Mouse (Mus musculus): ENCODE measurements at regions not wholly inside any gene's neighbourhood (a gene's known extent, or its start where the extent isn't known, plus 50 kb on each side); places are given as distances from the start of the nearest gene placed in this dataset.

DNA sequence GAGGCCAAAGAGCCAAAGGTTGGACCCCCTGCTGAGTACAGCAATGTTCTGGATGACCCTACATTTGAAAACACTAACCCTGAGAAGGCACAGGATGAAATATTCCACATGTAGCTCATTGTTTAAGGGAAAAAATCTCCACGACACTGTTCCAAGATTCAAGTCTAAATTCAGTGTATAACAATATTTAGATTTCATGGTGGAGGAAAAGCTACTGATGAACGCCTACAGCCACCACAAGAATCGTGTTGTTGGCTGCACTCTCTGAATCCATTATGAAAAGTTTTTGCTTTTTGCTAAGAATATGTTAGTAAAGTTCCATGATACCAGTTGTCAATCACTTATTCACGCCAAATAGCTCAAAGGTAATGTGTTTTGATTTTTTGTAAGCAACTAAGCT, 204.2 kb downstream of the Ccser2 start:
- TF ChIP-seq CTCF (IDR thresholded peaks at IDR 0.05; ENCODE audit: borderline replicate concordance, extremely low read depth, insufficient read depth, insufficient read length) (no peak), POLR2A (IDR thresholded peaks at IDR 0.05; ENCODE audit: borderline replicate concordance, extremely low read depth, insufficient read depth, insufficient read length, poor library complexity, severe bottlenecking) (no peak)

Measured in brain, embryonic 14.5 days (tissue).